Mouse (Mus musculus) urinary bladder, postnatal 14 days (tissue): Measurements from ENCODE around the gene Acap1.

ENCODE experiments used
- DNase-seq: peaks from one replicate; pipeline ENCODE4 v3.0.0; 2021; ENCODE audit warnings: low spot score

Gene Acap1

DNA sequence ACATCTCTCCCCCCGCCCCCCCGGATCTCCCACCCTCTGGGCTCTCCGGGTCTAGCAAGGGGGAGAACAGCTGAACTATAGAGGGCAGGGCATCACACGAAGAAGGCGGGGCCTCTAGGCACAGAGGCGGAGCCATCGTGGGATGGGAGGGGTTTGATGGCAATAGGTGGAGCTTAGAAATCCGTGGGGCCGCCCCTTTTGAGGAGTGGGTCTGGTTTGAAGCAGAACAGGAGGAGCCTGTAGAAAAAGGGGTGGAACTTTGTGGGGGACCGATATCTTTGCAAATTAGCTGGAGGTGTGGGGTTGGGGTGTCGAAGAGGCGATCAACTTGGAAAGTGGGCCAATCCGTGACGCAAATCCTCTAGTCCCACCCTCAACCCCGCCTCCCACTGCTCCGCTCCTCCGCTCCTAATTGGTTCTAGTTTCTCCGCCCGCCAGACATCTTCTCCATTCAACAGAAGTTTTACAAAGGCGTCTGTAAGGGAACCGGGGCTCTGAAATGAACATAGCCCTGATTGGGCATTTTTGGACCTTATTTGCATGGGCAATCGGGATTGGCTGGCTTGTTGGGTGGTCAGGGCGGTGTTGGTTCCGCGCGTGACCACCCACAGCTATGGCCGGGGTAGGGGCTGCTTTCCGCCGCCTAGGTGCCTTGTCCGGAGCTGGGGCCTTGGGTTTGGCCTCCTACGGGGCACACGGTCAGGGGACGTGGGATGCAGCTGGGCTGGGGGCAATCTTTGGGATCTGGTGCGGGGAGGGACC, 57.2 kb downstream of the Acap1 start, which contains the start of gene Tmem256:
TSS of gene Tmem256 (plus strand) at position 563 of the 762 bp plus-strand sequence.
- DNase-seq, result peak; percentile 96

- DNase-seq, result no peak
Observed at GRCm38 (mm10) chr11:69837604-69837951, 57.8 kb downstream of the Acap1 start, which contains the start of gene Nlgn2. TSS of gene Nlgn2 (minus strand) at chr11:69837784.

DNA sequence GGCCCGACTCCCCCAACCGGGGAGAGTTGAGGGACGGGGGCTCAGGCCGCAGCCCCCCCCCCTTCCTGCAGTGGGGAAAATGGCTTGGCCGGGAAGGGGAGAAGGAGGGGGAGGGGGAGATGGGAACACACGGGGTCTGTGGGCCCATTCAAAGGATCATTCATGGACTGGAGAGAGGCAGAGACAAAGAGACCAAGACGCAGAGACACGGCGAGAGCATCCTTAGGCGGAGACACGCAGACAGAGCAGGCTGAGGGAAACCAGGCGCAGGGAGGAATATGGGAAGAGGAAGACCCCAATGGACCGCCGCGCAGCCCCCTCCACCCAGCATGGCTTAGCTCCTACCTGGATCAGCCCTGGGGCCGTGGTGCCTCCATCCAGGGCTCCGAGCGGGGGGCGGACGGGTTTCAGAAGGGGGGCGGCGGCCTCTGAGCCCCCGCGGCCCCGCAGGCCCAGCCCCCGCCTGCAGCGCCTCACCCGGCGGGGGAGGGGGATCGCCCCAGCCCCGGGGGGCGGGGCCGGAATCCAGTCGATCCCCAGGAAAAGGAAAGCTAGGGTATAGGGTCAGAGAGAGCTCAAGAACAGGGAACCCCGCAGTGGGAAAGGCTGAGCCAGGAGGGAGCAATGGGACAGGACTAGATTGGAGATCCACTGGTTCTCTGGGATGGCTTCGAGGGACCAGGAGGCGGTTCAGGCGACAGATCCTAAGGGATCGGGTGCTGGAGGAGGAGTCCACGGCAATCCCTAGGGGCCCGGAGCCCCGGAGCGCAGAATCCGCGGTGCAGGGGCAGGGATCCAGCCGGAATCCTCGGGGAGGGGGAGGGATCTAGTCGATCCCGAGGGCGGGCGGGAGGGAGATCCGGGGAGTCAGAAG, 58.4 kb downstream of the Acap1 start:
- DNase-seq, result peak; percentile 39

GRCm38 (mm10) chr11:69835966-69836335, 59.4 kb downstream of the Acap1 start:
- DNase-seq, result no peak

DNA sequence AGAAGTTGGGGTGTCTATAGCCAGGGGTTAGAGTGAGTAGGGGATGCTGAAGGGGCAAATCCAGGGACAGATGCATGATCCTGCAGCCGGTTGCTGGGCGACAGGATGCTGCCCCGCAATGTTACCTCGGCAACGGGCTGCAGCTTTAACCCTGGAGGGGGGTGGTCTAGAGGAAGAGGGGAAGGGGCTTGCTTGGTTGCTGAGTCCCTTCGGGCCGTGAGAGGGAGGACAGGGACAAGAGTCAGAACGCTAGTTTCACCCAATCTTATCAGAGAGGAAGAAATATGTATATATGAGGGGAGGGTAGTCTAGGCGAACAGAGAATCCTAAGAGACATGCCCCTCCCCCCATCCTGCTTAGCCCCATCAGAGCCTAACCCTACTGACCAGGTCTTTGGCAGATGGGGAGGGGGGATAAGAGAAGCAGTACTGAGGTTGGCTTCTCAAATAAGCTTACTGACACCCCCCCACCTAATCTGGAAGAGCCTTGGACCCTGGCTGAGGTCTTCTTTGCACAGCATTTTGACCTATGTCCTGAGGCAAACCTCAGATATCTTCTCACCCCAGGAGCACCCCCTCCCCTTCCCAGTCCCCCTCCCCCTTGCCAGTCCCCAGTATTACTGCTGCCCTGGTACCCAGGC, 59.9 kb downstream of the Acap1 start:
- DNase-seq, result no peak

- peak; percentile 50 for DNase-seq
Observed at GRCm38 (mm10) chr11:69834001-69834549, 61.3 kb downstream of the Acap1 start.

- DNase-seq, result no peak
Observed at GRCm38 (mm10) chr11:69833554-69833953, 61.8 kb downstream of the Acap1 start.
